Mouse (Mus musculus) limb, embryonic 15.5 days (tissue): ENCODE measurements around the gene Erfe. TPM values are rescaled to one million over a fixed set of nuclear protein-coding genes. Genes with fewer than 3 reads are reported as not detected.

Source experiments
- ATAC-seq: fragments of 200-750 bp; cut with Nextera tagmentation; 2 replicates; pipeline ENCODE4 v1.8.0; 2017; ENCODE audit warnings: low read depth, moderate TSS enrichment; ENCODE audit not compliant: insufficient number of reproducible peaks, low FRiP score, low TSS enrichment
- H3K27ac ChIP-seq: fragments of 300-500 bp; sonication (generic); 2 replicates; pipeline ENCODE4 v1.5.1; 2015; ENCODE audit warnings: moderate library complexity, mild to moderate bottlenecking, inconsistent platforms
- H3K27me3 ChIP-seq: fragments of 300-500 bp; sonication (generic); 2 replicates; pipeline ENCODE4 v1.6.1; 2015; ENCODE audit warnings: inconsistent platforms
- H3K36me3 ChIP-seq: fragments of 300-500 bp; sonication (generic); 2 replicates; pipeline ENCODE4 v1.6.1; 2015; ENCODE audit warnings: inconsistent platforms
- H3K4me1 ChIP-seq: fragments of 300-500 bp; sonication (generic); 2 replicates; pipeline ENCODE4 v1.6.1; 2015; ENCODE audit warnings: inconsistent platforms
- H3K4me2 ChIP-seq: fragments of 300-500 bp; sonication (generic); 2 replicates; pipeline ENCODE4 v1.6.1; 2015; ENCODE audit warnings: mild to moderate bottlenecking, inconsistent platforms
- H3K4me3 ChIP-seq: fragments of 300-500 bp; sonication (generic); 2 replicates; pipeline ENCODE4 v1.5.1; 2015; ENCODE audit warnings: mild to moderate bottlenecking, inconsistent platforms
- H3K9ac ChIP-seq: fragments of 300-500 bp; sonication (generic); 2 replicates; pipeline ENCODE4 v1.6.1; 2015; ENCODE audit warnings: inconsistent platforms
- H3K9me3 ChIP-seq: fragments of 300-500 bp; sonication (generic); 2 replicates; pipeline ENCODE4 v1.6.1; 2016; ENCODE audit warnings: inconsistent platforms
- WGBS: fragments of 180-500 bp; shearing (Covaris S2); methylation state at CpG from one replicate; pipeline ENCODE4 v1.1.7; 2015; 5-methylcytosine and 5-hydroxymethylcytosine counted together
- polyA plus RNA-seq: library from polyadenylated mRNA; unstranded; fragments of >200 nt; fragmentation: Nextera tagmentation; extraction: Ambion mirVana; gene quantifications from 2 replicates; pipeline ENCODE4 v1.2.1, GENCODE M21; 2015

Gene Erfe
- polyA plus RNA-seq, 1 experiment from 2014 or later, result 1.6 TPM

DNA sequence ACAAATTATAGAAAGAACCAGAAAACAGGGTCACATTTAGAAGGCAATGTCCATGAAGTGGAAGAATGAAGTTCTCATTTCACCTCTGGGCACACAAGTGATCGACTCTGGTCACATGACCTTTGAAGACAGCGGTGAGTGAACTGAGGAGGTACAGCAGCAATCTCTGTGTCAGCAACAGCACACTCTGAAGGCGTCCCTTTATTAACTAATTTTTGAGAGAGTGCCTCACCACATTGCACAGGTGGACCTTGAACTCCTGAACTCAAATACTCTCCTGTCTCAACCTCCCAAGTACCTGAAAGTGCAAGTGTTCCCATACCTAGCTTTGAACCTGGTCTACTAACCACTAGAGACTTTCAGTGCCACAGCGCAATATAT lies 14.9 kb downstream of the Erfe start:
- Histone ChIP-seq H3K4me2 (no peak overlapping the region), H3K9me3 (no peaks in the 10 kb centered on the region), H3K4me1 (no peaks in the 10 kb centered on the region), H3K36me3 (peaks cover 92% of the 10 kb centered on the region), H3K27ac (no peak overlapping the region), H3K4me3 (no peak overlapping the region), H3K27me3 (no peaks in the 10 kb centered on the region), H3K9ac (no peak overlapping the region)
- no peak for ATAC-seq
- 88% methylated on average over 4 of the region's 4 CpGs for WGBS

DNA sequence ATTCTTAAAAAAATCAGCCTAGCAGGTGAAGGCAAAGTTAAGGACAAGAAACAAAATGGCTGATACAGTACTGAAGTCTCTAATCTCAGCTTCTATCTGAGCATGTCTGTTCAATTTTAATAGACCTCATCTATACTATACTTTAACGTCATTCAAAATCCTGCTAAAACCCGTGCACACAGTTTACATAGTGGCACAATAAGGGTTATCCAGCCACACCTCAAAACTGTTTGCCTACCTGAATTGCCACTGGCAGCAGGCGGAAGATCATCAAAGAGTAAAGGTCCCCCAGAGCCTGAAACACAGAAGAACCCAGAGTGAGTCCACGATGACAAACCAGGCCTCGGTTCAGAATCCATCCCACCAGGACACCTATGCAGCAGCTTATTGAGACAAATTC lies 24.1 kb downstream of the Erfe start:
- H3K36me3 ChIP-seq, result peaks cover 69% of the 10 kb centered on the region
- 92% methylated on average over 5 of the region's 5 CpGs for WGBS
- no peak for ATAC-seq
- no peak overlapping the region for H3K9ac ChIP-seq
- no peaks in the 10 kb centered on the region for H3K4me1 ChIP-seq
- no peaks in the 10 kb centered on the region for H3K9me3 ChIP-seq
- no peak overlapping the region for H3K4me3 ChIP-seq
- H3K4me2 ChIP-seq, result no peak overlapping the region
- no peaks in the 10 kb centered on the region for H3K27me3 ChIP-seq
- H3K27ac ChIP-seq, result no peak overlapping the region

DNA sequence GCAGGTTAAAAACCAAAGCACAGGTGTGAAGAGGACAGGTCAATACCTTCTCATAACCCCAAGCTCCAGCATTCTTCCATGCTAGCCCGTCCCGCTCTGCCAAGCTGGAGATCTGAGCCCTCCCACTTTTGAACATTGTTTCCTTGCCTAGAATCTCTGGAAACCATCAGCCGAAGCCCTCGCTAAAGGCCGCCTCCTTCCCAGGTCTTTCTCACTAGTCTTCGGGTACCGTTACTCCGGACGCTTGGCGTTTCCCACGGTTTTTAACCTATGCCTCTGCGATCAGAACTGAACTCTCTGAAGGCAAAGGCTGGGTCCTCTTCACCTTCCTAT lies 31.7 kb downstream of the Erfe start:
- Histone ChIP-seq H3K4me2 (peak overlapping the region; percentile 69), H3K9ac (peak overlapping the region; percentile 97), H3K27ac (peak overlapping the region; percentile 90), H3K36me3 (peaks cover 11% of the 10 kb centered on the region; the same call in 1 of the 2 replicates), H3K4me3 (peak overlapping the region; percentile 89), H3K27me3 (no peaks in the 10 kb centered on the region), H3K9me3 (no peaks in the 10 kb centered on the region), H3K4me1 (peaks cover 18% of the 10 kb centered on the region)
- 1% methylated on average over 12 of the region's 12 CpGs for WGBS
- ATAC-seq, result no peak

DNA sequence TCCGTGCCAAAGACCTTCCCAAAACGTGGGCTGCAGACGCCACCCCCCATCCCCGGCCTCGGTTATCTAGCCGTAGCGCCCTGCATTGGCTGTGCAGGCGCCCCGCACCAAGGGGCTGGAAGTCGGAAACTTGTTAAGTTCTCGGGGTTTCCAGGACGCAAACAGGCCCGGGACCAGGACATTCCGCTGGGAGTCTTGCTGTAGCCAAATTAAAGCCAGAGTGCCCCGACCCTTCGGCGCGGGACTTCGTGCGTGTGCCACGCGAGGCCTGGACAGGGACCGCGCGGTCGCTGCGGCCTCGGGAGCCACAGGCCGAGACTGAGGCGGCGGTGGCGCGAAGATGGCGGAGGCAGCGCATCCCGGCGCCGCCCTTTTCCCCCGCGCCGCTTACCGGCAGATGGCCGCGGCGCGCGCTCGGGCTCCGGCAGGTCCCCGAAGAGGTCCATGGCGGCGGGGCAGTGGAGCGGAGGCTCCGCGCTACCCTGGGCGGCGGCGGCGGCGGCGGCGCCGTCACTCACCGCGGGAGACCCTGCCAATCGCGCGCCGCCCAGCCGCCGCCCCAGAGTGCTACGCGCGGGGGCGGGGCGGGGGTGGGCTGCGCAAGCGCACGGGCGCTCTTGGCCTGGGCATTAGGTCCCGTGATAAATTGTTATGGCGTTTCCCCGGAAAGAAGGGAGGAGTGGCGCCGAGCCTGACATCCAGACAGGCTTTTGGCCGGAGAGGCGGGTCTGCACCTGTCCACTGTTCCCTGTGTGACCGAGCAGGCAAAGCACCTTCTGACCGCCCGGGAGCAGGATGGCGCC lies 32.2 kb downstream of the Erfe start, which contains the start of gene Ilkap:
Gene Ilkap (minus strand): TSS at position 556 of the 803 bp plus-strand sequence.
- Histone ChIP-seq H3K27me3 (no peaks in the 10 kb centered on the region), H3K27ac (peak within 1 kb of the TSS; percentile 90), H3K9me3 (no peaks in the 10 kb centered on the region), H3K4me1 (peaks cover 18% of the 10 kb centered on the region), H3K9ac (peak within 1 kb of the TSS; percentile 97), H3K4me3 (peak within 1 kb of the TSS; percentile 89), H3K4me2 (peak within 1 kb of the TSS; percentile 69), H3K36me3 (peaks cover 8% of the 10 kb centered on the region; the same call in 1 of the 2 replicates)
- ATAC-seq, result peak; percentile 92
- 0% methylated on average over 67 of the region's 91 CpGs for WGBS

DNA sequence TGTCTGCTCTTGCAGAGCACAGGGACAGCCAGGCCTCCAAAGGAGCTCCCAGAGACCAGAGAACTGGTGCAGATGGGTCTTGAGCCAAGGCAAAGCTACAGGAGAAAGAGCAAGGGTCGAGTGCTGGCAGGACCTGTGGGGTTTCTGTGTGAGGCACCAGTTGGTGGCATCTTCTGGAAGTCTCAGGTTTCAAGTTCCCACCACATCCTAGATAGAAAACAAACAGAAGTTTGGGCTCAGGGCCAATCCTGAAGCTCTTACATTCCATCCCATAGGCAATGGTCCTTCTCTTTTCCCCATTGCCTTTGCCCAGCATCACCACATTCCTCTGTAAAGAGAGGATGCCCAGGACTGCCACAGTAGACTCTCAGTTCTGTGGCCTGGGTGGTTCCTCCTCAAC lies 38.7 kb downstream of the Erfe start:
- Histone ChIP-seq H3K9me3 (no peaks in the 10 kb centered on the region), H3K4me2 (no peak overlapping the region), H3K27ac (no peak overlapping the region), H3K9ac (no peak overlapping the region), H3K36me3 (no peaks in the 10 kb centered on the region), H3K4me3 (no peak overlapping the region), H3K4me1 (0 out of 2 replicates have a peak, but pooled peaks cover 2% of the 10 kb centered on the region), H3K27me3 (peaks cover 7% of the 10 kb centered on the region; the same call in 1 of the 2 replicates)
- 16% methylated on average over 1 of the region's 1 CpGs for whole genome bisulfite sequencing
- ATAC-seq, result no peak

DNA sequence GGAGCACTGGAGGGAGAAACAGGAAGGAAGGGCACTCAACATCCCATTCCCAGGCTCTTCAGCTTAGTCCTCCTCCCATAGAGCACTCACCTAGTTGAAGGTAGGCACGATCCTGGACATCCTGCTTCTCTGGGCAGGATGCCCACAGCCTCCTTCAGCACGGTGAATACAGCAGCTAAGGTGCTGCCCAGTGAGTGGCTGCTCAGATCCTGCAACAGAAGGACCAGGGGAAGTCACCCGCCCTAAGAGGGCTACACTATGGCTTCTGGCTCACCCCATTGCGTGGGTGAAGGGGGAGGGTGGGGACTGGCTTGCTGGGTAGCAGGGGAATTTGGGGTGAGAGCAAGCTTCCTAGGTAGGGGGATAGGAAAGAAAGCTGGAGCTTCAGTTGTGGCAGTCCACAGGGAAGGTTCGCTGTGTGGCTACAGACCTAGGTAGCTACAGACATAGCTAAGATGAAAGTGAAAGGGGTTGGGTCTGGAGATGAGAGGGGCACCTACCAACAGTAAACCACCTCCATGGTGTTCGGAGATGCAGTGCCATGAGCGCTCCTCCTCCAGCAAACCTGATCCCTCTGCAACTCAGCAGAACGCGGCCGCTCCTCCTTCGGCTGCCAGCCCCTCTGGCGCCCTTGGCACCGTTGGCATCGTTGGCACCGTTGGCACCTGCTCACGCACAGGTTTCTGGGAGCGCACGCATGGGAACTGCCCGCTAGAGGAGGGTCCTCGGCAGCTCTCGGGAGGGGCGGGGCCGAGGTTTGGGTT lies 39.4 kb downstream of the Erfe start:
- ATAC-seq, result no peak
- 55% methylated on average over 23 of the region's 23 CpGs for WGBS
- H3K27me3 ChIP-seq, result peaks cover 7% of the 10 kb centered on the region; the same call in 1 of the 2 replicates

DNA sequence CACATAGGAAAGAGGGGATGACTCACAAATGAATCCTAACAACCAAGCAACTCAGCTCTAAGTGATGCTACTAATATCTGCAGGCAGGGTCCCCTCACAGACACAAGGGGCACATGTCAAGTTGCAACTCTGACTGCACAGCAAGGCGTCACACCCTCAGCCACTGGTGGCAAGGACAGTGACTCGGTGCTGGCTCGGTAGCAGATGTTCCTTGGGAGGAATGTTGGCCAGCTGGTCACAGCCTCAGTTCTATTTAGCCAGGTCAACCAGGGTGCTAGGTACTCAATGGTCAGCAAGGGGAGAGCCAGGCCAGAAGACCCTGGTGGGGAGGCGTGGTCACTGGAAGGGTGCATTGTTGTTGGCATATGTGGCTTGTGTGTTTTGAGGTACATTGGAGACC lies 41.6 kb downstream of the Erfe start:
- H3K9ac ChIP-seq, result no peak overlapping the region
- no peak overlapping the region for H3K27ac ChIP-seq
- H3K4me3 ChIP-seq, result no peak overlapping the region
- peaks cover 7% of the 10 kb centered on the region; the same call in 1 of the 2 replicates for H3K27me3 ChIP-seq
- no peak for ATAC-seq
- H3K36me3 ChIP-seq, result no peaks in the 10 kb centered on the region
- no peaks in the 10 kb centered on the region for H3K9me3 ChIP-seq
- H3K4me1 ChIP-seq, result peaks cover 18% of the 10 kb centered on the region
- H3K4me2 ChIP-seq, result no peak overlapping the region
- WGBS, result 77% methylated on average over 4 of the region's 4 CpGs

More for the DNA sequence above, 39.4 kb downstream of the Erfe start:
- no peak overlapping the region for H3K27ac ChIP-seq
- H3K9ac ChIP-seq, result no peak overlapping the region
- H3K4me1 ChIP-seq, result 0 out of 2 replicates have a peak, but pooled peaks cover 2% of the 10 kb centered on the region
- H3K36me3 ChIP-seq, result no peaks in the 10 kb centered on the region
- H3K9me3 ChIP-seq, result no peaks in the 10 kb centered on the region
- H3K4me2 ChIP-seq, result no peak overlapping the region
- H3K4me3 ChIP-seq, result no peak overlapping the region

DNA sequence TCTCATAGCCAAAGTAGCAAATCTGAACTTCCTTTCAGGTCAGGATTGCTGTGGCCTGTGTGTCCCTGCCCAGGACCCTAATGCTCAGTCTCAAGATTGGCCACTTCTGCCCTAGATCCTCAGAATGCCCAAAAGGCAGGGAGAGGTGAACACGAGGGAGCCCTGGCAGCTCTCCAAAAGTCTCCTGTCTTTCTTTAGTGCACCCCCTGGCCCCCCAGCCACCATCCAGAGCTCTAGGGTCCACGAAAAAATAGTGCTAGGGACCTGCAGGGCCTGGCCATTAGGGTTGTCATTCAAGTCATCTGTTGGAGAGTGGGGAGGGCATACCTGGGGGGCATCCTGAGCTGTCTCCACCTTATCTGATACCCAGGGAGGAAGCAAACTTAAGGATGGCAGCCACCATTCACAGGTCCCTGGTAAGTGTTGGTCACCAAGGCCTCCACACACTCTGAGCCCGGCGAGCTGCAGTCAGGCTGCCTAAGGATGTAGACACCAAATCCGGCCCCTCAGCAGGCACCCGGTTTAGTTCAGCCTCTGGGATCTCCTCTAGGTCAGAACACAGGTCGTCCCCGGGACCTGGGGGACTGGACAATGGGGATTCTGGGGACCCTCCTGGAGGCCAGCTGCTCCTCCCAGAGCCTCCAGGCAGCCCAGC lies 45.5 kb downstream of the Erfe start:
- Histone ChIP-seq H3K27me3 (no peaks in the 10 kb centered on the region), H3K9ac (peak overlapping the region; percentile 75), H3K36me3 (0 out of 2 replicates have a peak, but pooled peaks cover 4% of the 10 kb centered on the region), H3K4me3 (peak overlapping the region; percentile 80), H3K27ac (no peak overlapping the region), H3K4me2 (peak overlapping the region; percentile 98), H3K4me1 (peaks cover 39% of the 10 kb centered on the region), H3K9me3 (no peaks in the 10 kb centered on the region)
- no peak for ATAC-seq
- 67% methylated on average over 8 of the region's 8 CpGs for WGBS

DNA sequence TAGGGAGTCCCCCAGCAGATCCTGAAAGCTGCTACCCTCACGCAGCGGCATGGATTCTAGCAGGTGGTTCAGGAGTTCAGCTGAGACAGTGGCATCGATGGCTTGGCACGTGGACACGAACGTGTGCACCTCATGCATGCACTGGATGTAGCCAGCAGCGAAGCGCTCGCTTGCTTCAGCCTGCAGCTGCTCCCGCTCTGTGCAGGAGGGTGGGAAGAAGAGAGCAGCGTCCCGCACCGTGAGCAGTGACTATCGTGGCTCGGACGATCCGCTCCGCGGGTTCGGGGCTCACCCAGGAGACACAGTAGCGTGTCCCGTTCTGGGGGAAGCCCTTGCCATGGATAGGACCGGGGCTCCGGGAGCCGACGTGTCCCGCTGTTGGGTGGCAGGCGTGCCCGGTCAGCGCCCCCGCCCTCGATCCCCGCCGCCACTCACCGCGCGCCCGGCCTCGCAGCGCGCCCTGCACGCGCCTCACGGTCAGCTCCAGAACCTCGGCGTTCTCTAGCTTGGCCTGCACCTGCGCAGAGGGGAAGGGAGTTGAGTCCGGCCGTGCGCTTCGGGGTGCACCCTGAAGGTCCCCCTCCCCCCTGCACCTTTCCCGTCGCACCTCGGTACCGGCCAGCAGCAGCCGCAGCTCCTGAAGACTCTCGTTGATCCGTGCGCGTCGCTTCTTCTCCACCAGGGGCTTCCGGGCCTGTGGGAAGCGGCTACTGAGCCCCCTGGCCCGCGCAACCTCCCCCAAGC lies 46.2 kb downstream of the Erfe start:
- Histone ChIP-seq H3K4me3 (peak overlapping the region; percentile 80), H3K36me3 (0 out of 2 replicates have a peak, but pooled peaks cover 4% of the 10 kb centered on the region), H3K4me2 (peak overlapping the region; percentile 98), H3K4me1 (peaks cover 39% of the 10 kb centered on the region), H3K9ac (peak overlapping the region; percentile 75), H3K27me3 (no peaks in the 10 kb centered on the region), H3K9me3 (no peaks in the 10 kb centered on the region), H3K27ac (peak overlapping the region; percentile 88)
- no peak; the same call in 1 of the 2 replicates for ATAC-seq
- 4% methylated on average over 63 of the region's 65 CpGs for WGBS

DNA sequence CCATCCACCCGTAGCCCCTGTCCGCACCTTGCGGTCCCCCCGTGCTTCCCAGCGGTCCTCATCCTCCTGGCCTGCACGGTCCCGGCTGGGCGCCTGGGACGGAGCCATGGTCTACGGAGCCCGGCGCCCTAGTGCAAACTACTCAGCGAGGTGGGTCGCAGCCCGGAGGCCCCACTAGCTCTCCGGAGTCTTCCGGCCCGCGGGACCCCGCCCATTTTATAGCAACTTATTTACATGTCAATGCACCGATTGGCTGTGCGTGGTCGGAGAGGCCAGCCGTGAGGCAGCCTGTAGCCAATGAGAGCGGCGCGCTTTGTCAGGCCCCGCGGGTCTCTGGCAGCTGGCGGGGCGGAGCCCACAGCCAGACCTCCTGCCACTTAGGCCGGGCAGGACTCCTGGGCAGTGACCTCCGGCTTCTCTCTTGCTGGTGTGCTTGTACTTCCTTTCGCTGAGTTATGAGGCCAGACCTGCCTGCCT lies 46.8 kb downstream of the Erfe start:
- H3K4me3 ChIP-seq, result peak overlapping the region; percentile 80
- peak overlapping the region; percentile 75 for H3K9ac ChIP-seq
- peaks cover 39% of the 10 kb centered on the region for H3K4me1 ChIP-seq
- peak; percentile 92 for ATAC-seq
- under 1% methylated on average over 34 of the region's 34 CpGs for WGBS
- peak overlapping the region; percentile 89 for H3K27ac ChIP-seq
- no peaks in the 10 kb centered on the region for H3K27me3 ChIP-seq
- peak overlapping the region; percentile 98 for H3K4me2 ChIP-seq
- H3K36me3 ChIP-seq, result peaks cover 6% of the 10 kb centered on the region; the same call in 1 of the 2 replicates
- H3K9me3 ChIP-seq, result no peaks in the 10 kb centered on the region

DNA sequence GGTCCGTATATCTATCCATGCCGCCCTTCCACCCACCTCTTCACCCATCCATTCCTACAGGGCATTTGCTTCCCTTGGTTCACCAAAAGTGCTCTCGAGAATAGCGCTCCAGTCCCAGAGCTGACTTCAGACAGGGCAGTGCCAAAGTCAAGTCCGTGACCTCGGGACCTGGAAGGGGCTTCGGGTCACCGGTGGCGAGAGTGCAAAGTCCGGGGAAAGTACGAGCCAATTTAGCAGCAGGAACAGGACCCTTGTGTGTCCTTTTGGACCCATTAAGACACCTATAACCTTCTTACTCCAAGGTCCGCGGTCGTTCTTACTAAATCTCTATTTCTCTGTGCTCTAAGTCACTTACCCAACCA lies 47.3 kb downstream of the Erfe start:
- H3K27ac ChIP-seq, result peak overlapping the region; percentile 89
- peaks cover 9% of the 10 kb centered on the region; the same call in 1 of the 2 replicates for H3K36me3 ChIP-seq
- H3K27me3 ChIP-seq, result no peaks in the 10 kb centered on the region
- H3K9me3 ChIP-seq, result no peaks in the 10 kb centered on the region
- H3K4me1 ChIP-seq, result peaks cover 39% of the 10 kb centered on the region
- 0 out of 2 replicates have a peak overlapping the region, but pooled peaks have one; percentile 10 for H3K9ac ChIP-seq
- H3K4me3 ChIP-seq, result peak overlapping the region; percentile 80
- WGBS, result 1% methylated on average over 14 of the region's 14 CpGs
- ATAC-seq, result no peak; the same call in 1 of the 2 replicates
- H3K4me2 ChIP-seq, result peak overlapping the region; percentile 98
